ENCODE assay signal across 1 mouse cellular context in the genomic region with DNA sequence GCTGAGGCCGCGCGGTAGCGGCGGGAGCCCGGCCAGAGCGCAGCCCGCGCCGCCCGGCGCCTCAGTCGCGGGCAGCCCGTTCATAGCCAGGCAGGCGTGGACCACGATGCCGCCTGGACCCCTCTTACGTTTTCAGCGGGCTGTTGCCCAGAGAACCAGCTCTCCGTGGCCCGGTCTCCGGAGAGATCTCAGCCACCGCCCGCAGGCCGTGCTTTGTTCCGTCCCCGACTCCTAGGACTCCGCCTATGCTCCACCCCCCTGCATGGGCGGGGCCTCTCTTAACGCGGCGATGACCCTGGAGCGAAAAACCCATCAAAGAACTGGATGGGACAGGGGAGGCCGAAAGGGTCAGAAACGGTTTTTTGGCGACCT.
A peak's percentile ranks its signal among the peaks of the same experiment; 100 is the strongest.
TF ChIP-seq lines count a peak whose summit lies in the region.

Fam89b (minus strand) TSS at position 210 of the 372 bp plus-strand sequence.

TF ChIP-seq in CH12.LX, 34 proteins besides CTCF, POLR2A, EP300 and RAD21 (continued from another document):
- TF ChIP-seq HCFC1 (IDR thresholded peaks at IDR 0.05; ENCODE audit: low read depth, low read length) (peak; percentile 55), MEF2A (IDR thresholded peaks at IDR 0.05; ENCODE audit: borderline replicate concordance, low read depth, low read length) (0 out of 2 replicates have a peak, but pooled peaks have one; percentile 15), ZKSCAN1 (IDR thresholded peaks at IDR 0.05; ENCODE audit: borderline replicate concordance, low read depth, low read length) (no peak), ETS1 (conservative IDR thresholded peaks at IDR 0.05; ENCODE audit: low read depth, low read length) (no peak), BHLHE40 (IDR thresholded peaks at IDR 0.05; ENCODE audit: low read depth, low read length) (no peak), RCOR1 (conservative IDR thresholded peaks at IDR 0.05; ENCODE audit: low read depth, low read length) (no peak), E2F4 (IDR thresholded peaks at IDR 0.05; ENCODE audit: insufficient replicate concordance, low read depth, low read length) (no peak), POLR2AphosphoS2 (IDR thresholded peaks at IDR 0.05; ENCODE audit: low read depth, low read length) (0 out of 2 replicates have a peak, but pooled peaks have one; percentile 90), ZC3H11A (IDR thresholded peaks at IDR 0.05; ENCODE audit: low read depth, low read length) (no peak), NRF1 (IDR thresholded peaks at IDR 0.05; ENCODE audit: low read depth, low read length) (no peak), NELFE (IDR thresholded peaks at IDR 0.05; ENCODE audit: low read depth, low read length) (peak; percentile 67), SMC3 (IDR thresholded peaks at IDR 0.05; ENCODE audit: low read depth, low read length) (no peak), JUND (conservative IDR thresholded peaks at IDR 0.05; ENCODE audit: low read depth, low read length) (no peak), MAZ (IDR thresholded peaks at IDR 0.05; ENCODE audit: low read depth, low read length) (peak; percentile 74), TBP (conservative IDR thresholded peaks at IDR 0.05; ENCODE audit: low read depth, low read length) (no peak)
TF ChIP-seq in CH12.LX: peak in this region for 10.
